Mouse (Mus musculus): ENCODE results near the gene Cnnm3. TPM values are rescaled to one million over a fixed set of nuclear protein-coding genes. Genes with fewer than 3 reads are reported as not detected.

Gene Cnnm3
- total and polyA plus RNA-seq, 3 experiments, result 4.2 to 9.9 TPM; not detected in 1

DNA sequence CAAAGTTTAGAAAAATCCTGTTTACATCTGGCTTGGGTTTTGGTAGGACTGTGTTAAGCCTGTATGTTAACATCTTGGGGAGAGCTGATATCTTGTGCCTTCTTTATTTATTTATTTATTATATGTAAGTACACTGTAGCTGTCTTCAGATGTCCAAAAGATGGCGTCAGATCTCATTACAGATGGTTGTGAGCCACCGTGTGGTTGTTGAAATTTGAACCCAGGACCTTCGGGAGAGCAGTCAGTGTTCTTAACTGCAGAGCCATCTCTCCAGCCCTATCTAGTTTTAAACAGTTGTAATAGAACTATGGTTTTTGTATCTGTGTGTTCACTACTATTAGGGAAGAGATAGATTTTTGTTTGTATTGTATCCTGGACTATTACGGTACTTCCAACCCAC is 17.6 kb downstream of the Cnnm3 start:
- peaks cover 0 to 3% of the 10 kb centered on the region in 2 experiments; a peak in 1 of 4 replicates for H3K4me1 ChIP-seq (ENCODE audit: control insufficient read depth in 1 of 2, insufficient read depth in 2 of 2, low read length in 2 of 2)
- H3K9me3 ChIP-seq (replicated peaks; ENCODE audit: insufficient read depth, low read length), result no peaks in the 10 kb centered on the region
- no peak overlapping the region for H3K27ac ChIP-seq (ENCODE audit: control insufficient read depth, low read depth, low read length)
- no peaks in the 10 kb centered on the region for H3K79me2 ChIP-seq (ENCODE audit: control insufficient read depth, insufficient read depth, low read length, poor library complexity)
- TF ChIP-seq USF2 (IDR thresholded peaks at IDR 0.05; ENCODE audit: borderline replicate concordance in 1 of 2, insufficient read depth in 1 of 2, low read depth in 1 of 2, low read length in 2 of 2), result no peak
- TF ChIP-seq POLR2A (IDR thresholded peaks at IDR 0.05; ENCODE audit: control insufficient read depth in 1 of 2, insufficient read depth in 1 of 2, low read depth in 1 of 2, low read length in 2 of 2, poor library complexity in 1 of 2), result no peak
- no peak for TF ChIP-seq MAX (IDR thresholded peaks at IDR 0.05; ENCODE audit: low read length)
- no peak for TF ChIP-seq MEF2A (IDR thresholded peaks at IDR 0.05; ENCODE audit: extremely low read depth, insufficient replicate concordance, low read depth, low read length, poor library complexity, severe bottlenecking)
- no peak for TF ChIP-seq CHD2 (IDR thresholded peaks at IDR 0.05; ENCODE audit: low read length)
- TF ChIP-seq MYC (IDR thresholded peaks at IDR 0.05; ENCODE audit: low read depth, low read length), result no peak
- TF ChIP-seq RCOR1 (IDR thresholded peaks at IDR 0.05; ENCODE audit: low read depth, low read length), result no peak
- no peak for TF ChIP-seq NELFE (IDR thresholded peaks at IDR 0.05; ENCODE audit: low read depth, low read length)
- no peak for TF ChIP-seq RAD21 (IDR thresholded peaks at IDR 0.05; ENCODE audit: low read depth, low read length)
- no peak for TF ChIP-seq BHLHE40 (IDR thresholded peaks at IDR 0.05; ENCODE audit: borderline replicate concordance, low read depth, low read length)
- no peak for TF ChIP-seq KAT2A (conservative IDR thresholded peaks at IDR 0.05; ENCODE audit: low read depth, low read length)
- no peak for TF ChIP-seq ZKSCAN1 (IDR thresholded peaks at IDR 0.05; ENCODE audit: low read depth, low read length)
- TF ChIP-seq POLR2AphosphoS5 (IDR thresholded peaks at IDR 0.05; ENCODE audit: borderline replicate concordance, low read depth, low read length), result no peak
- no peak for TF ChIP-seq ZNF384 (IDR thresholded peaks at IDR 0.05; ENCODE audit: low read depth, low read length)
- no peak for TF ChIP-seq MXI1 (IDR thresholded peaks at IDR 0.05; ENCODE audit: low read depth, low read length)
- TF ChIP-seq EP300 (IDR thresholded peaks at IDR 0.05; ENCODE audit: low read depth in 1 of 2, low read length in 2 of 2), result no peak
- TF ChIP-seq MAZ (IDR thresholded peaks at IDR 0.05; ENCODE audit: low read depth, low read length), result no peak
- TF ChIP-seq SIN3A (IDR thresholded peaks at IDR 0.05; ENCODE audit: low read length), result no peak
- H3K4me3 ChIP-seq (ENCODE audit: control insufficient read depth in 1 of 2, insufficient read depth in 1 of 2, low read depth in 2 of 2, low read length in 2 of 2), result no peak overlapping the region
- no peaks in the 10 kb centered on the region for H3K27me3 ChIP-seq (ENCODE audit: control insufficient read depth in 1 of 2, insufficient read depth in 2 of 2, low read length in 2 of 2)
- no peak for DNase-seq (ENCODE audit: low read depth, low spot score)
- H3K9ac ChIP-seq (ENCODE audit: control insufficient read depth, low read depth, low read length, poor library complexity, severe bottlenecking), result no peak overlapping the region
- H3K36me3 ChIP-seq (ENCODE audit: control insufficient read depth in 1 of 2, insufficient read depth in 2 of 2, low read length in 2 of 2), result peaks cover 0 to 5% of the 10 kb centered on the region in 2 experiments; a peak in 2 of 4 replicates

DNA sequence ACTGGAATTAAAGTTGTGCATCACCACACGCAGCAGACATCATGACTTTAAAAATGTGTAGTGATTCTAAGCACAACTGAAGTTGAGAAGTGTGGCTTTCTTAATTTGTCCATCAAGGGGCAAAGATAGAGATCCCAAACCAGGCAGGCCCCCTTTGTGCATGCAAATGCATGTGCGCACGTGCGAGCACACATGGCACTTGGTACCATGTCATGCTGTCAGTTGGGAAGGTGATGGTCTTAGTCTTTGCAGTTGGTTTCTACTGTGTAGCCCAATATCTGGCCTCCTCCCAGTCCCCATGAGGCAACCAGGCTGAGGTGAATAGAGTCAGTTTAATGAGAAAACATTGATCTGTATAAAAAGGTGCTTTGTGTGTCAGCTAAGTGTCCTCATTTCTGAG is 18.2 kb downstream of the Cnnm3 start:
- DNase-seq (ENCODE audit: low read depth, low spot score), result no peak
- Histone ChIP-seq H3K36me3 (ENCODE audit: control insufficient read depth in 1 of 2, insufficient read depth in 2 of 2, low read length in 2 of 2) (peaks cover 0 to 5% of the 10 kb centered on the region in 2 experiments; a peak in 2 of 4 replicates), H3K4me3 (ENCODE audit: control insufficient read depth in 1 of 2, insufficient read depth in 1 of 2, low read depth in 2 of 2, low read length in 2 of 2) (no peak overlapping the region), H3K27ac (ENCODE audit: control insufficient read depth, low read depth, low read length) (no peak overlapping the region), H3K27me3 (ENCODE audit: control insufficient read depth in 1 of 2, insufficient read depth in 2 of 2, low read length in 2 of 2) (no peaks in the 10 kb centered on the region), H3K9ac (ENCODE audit: control insufficient read depth, low read depth, low read length, poor library complexity, severe bottlenecking) (no peak overlapping the region), H3K4me1 (ENCODE audit: control insufficient read depth in 1 of 2, insufficient read depth in 2 of 2, low read length in 2 of 2) (peaks cover 0 to 7% of the 10 kb centered on the region in 2 experiments; a peak in 2 of 4 replicates), H3K9me3 (replicated peaks; ENCODE audit: insufficient read depth, low read length) (no peaks in the 10 kb centered on the region), H3K79me2 (ENCODE audit: control insufficient read depth, insufficient read depth, low read length, poor library complexity) (no peaks in the 10 kb centered on the region)
- no peak for TF ChIP-seq GABPA (IDR thresholded peaks at IDR 0.05; ENCODE audit: low read depth, low read length)
- TF ChIP-seq POLR2AphosphoS5 (IDR thresholded peaks at IDR 0.05; ENCODE audit: borderline replicate concordance, low read depth, low read length), result no peak
- TF ChIP-seq HCFC1 (IDR thresholded peaks at IDR 0.05; ENCODE audit: low read depth, low read length), result no peak
- TF ChIP-seq ZC3H11A (IDR thresholded peaks at IDR 0.05; ENCODE audit: low read depth, low read length), result no peak
- TF ChIP-seq E2F4 (IDR thresholded peaks at IDR 0.05; ENCODE audit: borderline replicate concordance, low read depth, low read length), result no peak
- no peak for TF ChIP-seq CHD2 (IDR thresholded peaks at IDR 0.05; ENCODE audit: low read length)

Data from MEL (cell line).